Mouse (Mus musculus): ENCODE results near the gene Bfsp2.

- TF ChIP-seq CHD2 (IDR thresholded peaks at IDR 0.05; ENCODE audit: low read depth, low read length) (no peak), HCFC1 (IDR thresholded peaks at IDR 0.05; ENCODE audit: borderline replicate concordance, insufficient read depth, low read length) (no peak), ZC3H11A (IDR thresholded peaks at IDR 0.05; ENCODE audit: borderline replicate concordance, low read depth, low read length) (no peak), ZNF384 (IDR thresholded peaks at IDR 0.05; ENCODE audit: low read depth, low read length) (no peak), MAFK (IDR thresholded peaks at IDR 0.05; ENCODE audit: insufficient read depth, low read depth, low read length) (no peak)
These were observed 93.6 kb downstream of the Bfsp2 start for GRCm38 (mm10) chr9:103386573-103386972.

All from ES-E14 (cell line).